Mouse (Mus musculus) adrenal gland (tissue): ENCODE measurements around the gene Tada3.

Experiments used
- intact Hi-C: fragments of 180-260 bp; cut with DNase I; formaldehyde crosslinking; loops from one replicate; pipeline ENCODE4 v1.15.1; 2025

Gene Tada3

GRCm38 (mm10) chr6:113390715-113391114, 13.0 kb upstream of the Tada3 start:
- intact Hi-C loops, result no loop called here

- intact Hi-C loops, result no loop called here
These were observed 11.3 kb upstream of the Tada3 start, which contains the start of gene Ttll3 for GRCm38 (mm10) chr6:113388960-113389359. Gene Ttll3 (plus strand): TSS chr6:113389260.

GRCm38 (mm10) chr6:113386025-113386424, 8.3 kb upstream of the Tada3 start:
- intact Hi-C loops, result no loop called here

- intact Hi-C loops, result no loop called here
These were observed 7.6 kb upstream of the Tada3 start for GRCm38 (mm10) chr6:113385160-113385714.

- intact Hi-C loops, result no loop called here
These were observed 6.8 kb upstream of the Tada3 start for GRCm38 (mm10) chr6:113384351-113384927.

GRCm38 (mm10) chr6:113380480-113380879, 2.8 kb upstream of the Tada3 start:
- intact Hi-C loops, result no loop called here

GRCm38 (mm10) chr6:113379246-113379645, 1.6 kb upstream of the Tada3 start:
- intact Hi-C loops, result loop anchor here (5.0 kb wide), 1 partner anchor 37 kb away; the partner anchor contains the start of gene Camk1

- intact Hi-C loops, result loop anchor here (2.0 to 5.0 kb wide), 2 partner anchors 35 to 50 kb away; partner anchors contain the start of genes Camk1 and Ogg1
These were observed 549 bp downstream of the Tada3 start for GRCm38 (mm10) chr6:113377172-113377495.

GRCm38 (mm10) chr6:113373491-113373890, 4.2 kb downstream of the Tada3 start:
- intact Hi-C loops, result no loop called here

- intact Hi-C loops, result no loop called here
These were observed 7.3 kb downstream of the Tada3 start for GRCm38 (mm10) chr6:113370194-113370929.

GRCm38 (mm10) chr6:113368577-113368976, 9.1 kb downstream of the Tada3 start:
- intact Hi-C loops, result no loop called here

GRCm38 (mm10) chr6:113368124-113368523, 9.6 kb downstream of the Tada3 start:
- intact Hi-C loops, result no loop called here

GRCm38 (mm10) chr6:113367574-113367973, 10.1 kb downstream of the Tada3 start:
- intact Hi-C loops, result no loop called here

GRCm38 (mm10) chr6:113366639-113367038, 11.0 kb downstream of the Tada3 start:
- intact Hi-C loops, result no loop called here

- intact Hi-C loops, result no loop called here
These were observed 13.1 kb downstream of the Tada3 start for GRCm38 (mm10) chr6:113364518-113365135.

- intact Hi-C loops, result no loop called here
These were observed 15.4 kb downstream of the Tada3 start for GRCm38 (mm10) chr6:113362241-113362640.

GRCm38 (mm10) chr6:113361476-113361875, 16.2 kb downstream of the Tada3 start:
- intact Hi-C loops, result no loop called here

- intact Hi-C loops, result no loop called here
These were observed 24.0 kb downstream of the Tada3 start for GRCm38 (mm10) chr6:113353696-113354095.

GRCm38 (mm10) chr6:113352820-113353219, 24.9 kb downstream of the Tada3 start:
- intact Hi-C loops, result no loop called here

- intact Hi-C loops, result no loop called here
These were observed 26.0 kb downstream of the Tada3 start for GRCm38 (mm10) chr6:113351653-113352052.

- intact Hi-C loops, result no loop called here
These were observed 26.5 kb downstream of the Tada3 start for GRCm38 (mm10) chr6:113351161-113351560.

- intact Hi-C loops, result no loop called here
These were observed 27.1 kb downstream of the Tada3 start for GRCm38 (mm10) chr6:113350538-113350937.
